Mouse (Mus musculus) embryonic facial prominence, embryonic 12.5 days (tissue): ENCODE measurements at regions not wholly inside any gene's neighbourhood (a gene's known extent, or its start where the extent isn't known, plus 50 kb on each side); places are given as distances from the start of the nearest gene placed in this dataset.

Experiments used
- ATAC-seq: fragments of 200-750 bp; cut with Nextera tagmentation; 2 replicates; pipeline ENCODE4 v1.8.0; 2017; ENCODE audit not compliant: insufficient number of reproducible peaks, insufficient read depth, low FRiP score, low TSS enrichment
- H3K27ac ChIP-seq: fragments of 300-500 bp; sonication (generic); 2 replicates; pipeline ENCODE4 v1.5.1; 2016; ENCODE audit warnings: mild to moderate bottlenecking
- H3K27me3 ChIP-seq: fragments of 300-500 bp; sonication (generic); 2 replicates; pipeline ENCODE4 v1.6.1; 2016; ENCODE audit warnings: mild to moderate bottlenecking, moderate library complexity
- H3K36me3 ChIP-seq: fragments of 300-500 bp; sonication (generic); 2 replicates; pipeline ENCODE4 v1.6.1; 2016; ENCODE audit warnings: mild to moderate bottlenecking
- H3K4me1 ChIP-seq: fragments of 300-500 bp; sonication (generic); 2 replicates; pipeline ENCODE4 v1.6.1; 2016
- H3K4me2 ChIP-seq: fragments of 300-500 bp; sonication (generic); replicated peaks from 2 replicates; pipeline ENCODE4 v1.6.1; 2016; ENCODE audit warnings: mild to moderate bottlenecking, moderate library complexity
- H3K4me3 ChIP-seq: fragments of 300-500 bp; sonication (generic); 2 replicates; pipeline ENCODE4 v1.5.1; 2016; ENCODE audit warnings: mild to moderate bottlenecking
- H3K9ac ChIP-seq: fragments of 300-500 bp; sonication (generic); 2 replicates; pipeline ENCODE4 v1.6.1; 2016; ENCODE audit warnings: mild to moderate bottlenecking, moderate library complexity
- H3K9me3 ChIP-seq: fragments of 300-500 bp; sonication (generic); 2 replicates; pipeline ENCODE4 v1.6.1; 2016; ENCODE audit warnings: mild to moderate bottlenecking, moderate library complexity
- WGBS: fragments of 180-500 bp; shearing (Covaris S2); methylation state at CpG from one replicate; pipeline ENCODE4 v1.1.7; 2016; 5-methylcytosine and 5-hydroxymethylcytosine counted together

- H3K27me3 ChIP-seq: no peaks in the 10 kb centered on the region
- H3K4me3 ChIP-seq: no peak overlapping the region
- no peak overlapping the region for H3K9ac ChIP-seq
- H3K4me1 ChIP-seq: no peaks in the 10 kb centered on the region
- H3K4me2 ChIP-seq: no peak overlapping the region
- H3K9me3 ChIP-seq: no peaks in the 10 kb centered on the region
- no peak for ATAC-seq
- H3K27ac ChIP-seq: no peak overlapping the region
- H3K36me3 ChIP-seq: no peaks in the 10 kb centered on the region
- 76% methylated on average over 6 of the region's 6 CpGs for WGBS
These were observed 330.3 kb downstream of the Cmpk2 start for GRCm38 (mm10) chr12:26799310-26799709.

- H3K27ac ChIP-seq: no peak overlapping the region
- H3K4me3 ChIP-seq: no peak overlapping the region
- no peaks in the 10 kb centered on the region for H3K36me3 ChIP-seq
- H3K9me3 ChIP-seq: no peaks in the 10 kb centered on the region
- H3K4me1 ChIP-seq: no peaks in the 10 kb centered on the region
- H3K9ac ChIP-seq: no peak overlapping the region
- H3K27me3 ChIP-seq: no peaks in the 10 kb centered on the region
- ATAC-seq: no peak
- 70% methylated on average over 2 of the region's 2 CpGs for WGBS
- H3K4me2 ChIP-seq: no peak overlapping the region
These were observed 327.4 kb downstream of the Cmpk2 start for GRCm38 (mm10) chr12:26796367-26796766.

- ATAC-seq: no peak
- WGBS: 76% methylated on average over 10 of the region's 10 CpGs
- H3K4me1 ChIP-seq: no peaks in the 10 kb centered on the region
- no peaks in the 10 kb centered on the region for H3K36me3 ChIP-seq
- H3K4me3 ChIP-seq: no peak overlapping the region
- H3K9me3 ChIP-seq: no peaks in the 10 kb centered on the region
- no peak overlapping the region for H3K4me2 ChIP-seq
- no peaks in the 10 kb centered on the region for H3K27me3 ChIP-seq
- H3K9ac ChIP-seq: no peak overlapping the region
- no peak overlapping the region for H3K27ac ChIP-seq
These were observed 320.4 kb downstream of the Cmpk2 start for GRCm38 (mm10) chr12:26789336-26789846.

- no peaks in the 10 kb centered on the region for H3K4me1 ChIP-seq
- WGBS: 75% methylated on average over 2 of the region's 2 CpGs
- ATAC-seq: no peak
These were observed 316.5 kb downstream of the Cmpk2 start for GRCm38 (mm10) chr12:26785550-26785949.

GRCm38 (mm10) chr12:26784426-26784825 is 315.4 kb downstream of the Cmpk2 start:
- Histone ChIP-seq H3K27ac (no peak overlapping the region), H3K27me3 (no peaks in the 10 kb centered on the region), H3K9ac (no peak overlapping the region), H3K4me1 (no peaks in the 10 kb centered on the region), H3K9me3 (no peaks in the 10 kb centered on the region), H3K4me3 (no peak overlapping the region), H3K36me3 (no peaks in the 10 kb centered on the region), H3K4me2 (no peak overlapping the region)
- ATAC-seq: no peak
- 92% methylated on average over 3 of the region's 3 CpGs for WGBS

More at GRCm38 (mm10) chr12:26785550-26785949, 316.5 kb downstream of the Cmpk2 start:
- H3K36me3 ChIP-seq: no peaks in the 10 kb centered on the region
- no peak overlapping the region for H3K4me3 ChIP-seq
- H3K27ac ChIP-seq: no peak overlapping the region
- no peaks in the 10 kb centered on the region for H3K27me3 ChIP-seq
- H3K9ac ChIP-seq: no peak overlapping the region
- H3K4me2 ChIP-seq: no peak overlapping the region
- H3K9me3 ChIP-seq: no peaks in the 10 kb centered on the region

- no peak overlapping the region for H3K27ac ChIP-seq
- WGBS: 82% methylated on average over 3 of the region's 3 CpGs
- no peaks in the 10 kb centered on the region for H3K36me3 ChIP-seq
- H3K27me3 ChIP-seq: no peaks in the 10 kb centered on the region
- H3K4me2 ChIP-seq: no peak overlapping the region
- no peak overlapping the region for H3K4me3 ChIP-seq
- no peaks in the 10 kb centered on the region for H3K4me1 ChIP-seq
- no peak for ATAC-seq
- no peak overlapping the region for H3K9ac ChIP-seq
- H3K9me3 ChIP-seq: no peaks in the 10 kb centered on the region
These were observed 314.8 kb downstream of the Cmpk2 start for GRCm38 (mm10) chr12:26783800-26784199.

GRCm38 (mm10) chr12:26781537-26781936 is 312.5 kb downstream of the Cmpk2 start:
- 75% methylated on average over 3 of the region's 3 CpGs for WGBS
- H3K4me3 ChIP-seq: no peak overlapping the region
- H3K36me3 ChIP-seq: no peaks in the 10 kb centered on the region
- no peak overlapping the region for H3K27ac ChIP-seq
- H3K9ac ChIP-seq: no peak overlapping the region
- H3K27me3 ChIP-seq: no peaks in the 10 kb centered on the region
- H3K4me2 ChIP-seq: no peak overlapping the region
- ATAC-seq: no peak
- no peaks in the 10 kb centered on the region for H3K4me1 ChIP-seq
- no peaks in the 10 kb centered on the region for H3K9me3 ChIP-seq

GRCm38 (mm10) chr12:26778796-26779195 is 309.8 kb downstream of the Cmpk2 start:
- H3K27me3 ChIP-seq: no peaks in the 10 kb centered on the region
- H3K4me2 ChIP-seq: no peak overlapping the region
- no peak overlapping the region for H3K9ac ChIP-seq
- no peaks in the 10 kb centered on the region for H3K4me1 ChIP-seq
- H3K36me3 ChIP-seq: no peaks in the 10 kb centered on the region
- H3K9me3 ChIP-seq: no peaks in the 10 kb centered on the region
- ATAC-seq: no peak
- H3K4me3 ChIP-seq: no peak overlapping the region
- no peak overlapping the region for H3K27ac ChIP-seq
- WGBS: 49% methylated on average over 3 of the region's 3 CpGs

- no peak for ATAC-seq
- H3K36me3 ChIP-seq: no peaks in the 10 kb centered on the region
- 93% methylated on average over 1 of the region's 1 CpGs for WGBS
- no peaks in the 10 kb centered on the region for H3K9me3 ChIP-seq
- H3K27ac ChIP-seq: no peak overlapping the region
- H3K4me2 ChIP-seq: no peak overlapping the region
- H3K9ac ChIP-seq: no peak overlapping the region
- H3K27me3 ChIP-seq: no peaks in the 10 kb centered on the region
- no peaks in the 10 kb centered on the region for H3K4me1 ChIP-seq
- H3K4me3 ChIP-seq: no peak overlapping the region
These were observed 308.0 kb downstream of the Cmpk2 start for GRCm38 (mm10) chr12:26776986-26777385.

GRCm38 (mm10) chr12:26774016-26774415 is 305.0 kb downstream of the Cmpk2 start:
- no peak for ATAC-seq

GRCm38 (mm10) chr12:26770753-26771583 is 302.0 kb downstream of the Cmpk2 start:
- H3K9me3 ChIP-seq: no peaks in the 10 kb centered on the region
- WGBS: 79% methylated on average over 1 of the region's 1 CpGs
- H3K4me2 ChIP-seq: no peak overlapping the region
- H3K27me3 ChIP-seq: no peaks in the 10 kb centered on the region
- no peak overlapping the region for H3K4me3 ChIP-seq
- peak overlapping the region; percentile 72 for H3K27ac ChIP-seq
- peaks cover 8% of the 10 kb centered on the region; the same call in 1 of the 2 replicates for H3K4me1 ChIP-seq
- H3K9ac ChIP-seq: no peak overlapping the region
- no peaks in the 10 kb centered on the region for H3K36me3 ChIP-seq
- 0 out of 2 replicates have a peak, but pooled peaks have one; percentile 41 for ATAC-seq

More at GRCm38 (mm10) chr12:26774016-26774415, 305.0 kb downstream of the Cmpk2 start:
- Histone ChIP-seq H3K9me3 (no peaks in the 10 kb centered on the region), H3K4me3 (no peak overlapping the region), H3K27ac (no peak overlapping the region), H3K9ac (no peak overlapping the region), H3K4me2 (no peak overlapping the region), H3K36me3 (no peaks in the 10 kb centered on the region), H3K27me3 (no peaks in the 10 kb centered on the region), H3K4me1 (peaks cover 8% of the 10 kb centered on the region; the same call in 1 of the 2 replicates)
- 97% methylated on average over 2 of the region's 2 CpGs for WGBS

GRCm38 (mm10) chr12:26767551-26767950 is 298.5 kb downstream of the Cmpk2 start:
- H3K4me2 ChIP-seq: no peak overlapping the region
- H3K9me3 ChIP-seq: no peaks in the 10 kb centered on the region
- H3K4me1 ChIP-seq: peaks cover 13% of the 10 kb centered on the region; the same call in 1 of the 2 replicates
- no peak overlapping the region for H3K27ac ChIP-seq
- H3K36me3 ChIP-seq: no peaks in the 10 kb centered on the region
- 72% methylated on average over 3 of the region's 3 CpGs for WGBS
- H3K27me3 ChIP-seq: no peaks in the 10 kb centered on the region
- no peak overlapping the region for H3K4me3 ChIP-seq
- no peak overlapping the region for H3K9ac ChIP-seq
- ATAC-seq: no peak
